Mouse (Mus musculus) heart, adult 2 months (tissue): Measurements from ENCODE around the gene Robo1.

ENCODE experiments used
- CTCF ChIP-seq: fragments of 200-600 bp; IDR thresholded peaks from 2 replicates; pipeline ENCODE4 v1.8.1; 2022; ENCODE audit warnings: antibody characterized with exemption, mild to moderate bottlenecking, moderate library complexity
- EP300 ChIP-seq: fragments of 200-500 bp; IDR thresholded peaks from 2 replicates; pipeline ENCODE4 v1.6.1; 2011; ENCODE audit warnings: low read depth, low read length, control low read depth; ENCODE audit not compliant: insufficient read depth
- POLR2A ChIP-seq: fragments of 200-500 bp; IDR thresholded peaks from 2 replicates; pipeline ENCODE4 v1.6.1; 2011; ENCODE audit warnings: mild to moderate bottlenecking, low read depth, low read length, control low read depth; ENCODE audit not compliant: insufficient read depth

DNA sequence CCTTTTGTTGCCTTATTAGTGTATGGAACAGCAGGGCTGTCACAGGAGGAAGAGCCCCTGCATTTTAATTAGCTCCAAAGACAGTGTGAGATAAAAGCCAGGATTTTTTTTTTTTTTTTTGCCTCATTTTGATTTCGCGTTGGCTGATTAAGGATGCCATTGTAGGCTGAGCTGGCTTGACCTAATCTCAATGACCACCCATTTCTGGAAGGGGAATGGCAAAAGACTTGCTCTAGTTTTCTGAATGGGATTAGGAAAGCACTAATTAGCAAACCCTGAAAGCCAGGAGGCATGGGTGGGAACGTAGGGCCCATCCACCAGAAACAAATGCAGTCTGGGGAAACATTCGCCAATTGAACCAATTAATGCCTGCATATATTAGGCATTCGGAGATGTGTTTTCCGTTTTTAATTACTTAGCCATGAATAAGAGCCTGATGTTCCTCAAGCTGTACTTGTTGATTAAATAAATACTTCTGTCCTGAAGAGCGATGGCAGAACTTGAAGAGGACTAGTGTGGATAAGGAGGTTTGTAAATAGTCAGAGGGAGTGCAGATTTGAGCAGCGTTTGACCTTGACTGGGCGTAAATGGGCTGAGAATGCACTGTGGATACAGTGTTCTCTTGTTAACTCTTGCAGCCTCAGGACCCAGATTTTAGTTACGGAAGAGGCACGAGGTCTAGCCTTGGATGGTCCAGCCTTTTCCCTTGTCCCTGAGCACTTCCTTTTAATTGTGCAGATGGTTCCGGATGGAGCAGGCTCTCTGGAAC is 391.3 kb downstream of the Robo1 start:
- TF ChIP-seq POLR2A (no peak), EP300 (no peak), CTCF (no peak)
